Mouse (Mus musculus): ENCODE data around the gene Med7. TPM values are rescaled to one million over a fixed set of nuclear protein-coding genes. Genes with fewer than 3 reads are reported as not detected.

Med7 gene
- polyA plus RNA-seq, 2 experiments from 2014 or later, result 32.6 to 42.0 TPM

DNA sequence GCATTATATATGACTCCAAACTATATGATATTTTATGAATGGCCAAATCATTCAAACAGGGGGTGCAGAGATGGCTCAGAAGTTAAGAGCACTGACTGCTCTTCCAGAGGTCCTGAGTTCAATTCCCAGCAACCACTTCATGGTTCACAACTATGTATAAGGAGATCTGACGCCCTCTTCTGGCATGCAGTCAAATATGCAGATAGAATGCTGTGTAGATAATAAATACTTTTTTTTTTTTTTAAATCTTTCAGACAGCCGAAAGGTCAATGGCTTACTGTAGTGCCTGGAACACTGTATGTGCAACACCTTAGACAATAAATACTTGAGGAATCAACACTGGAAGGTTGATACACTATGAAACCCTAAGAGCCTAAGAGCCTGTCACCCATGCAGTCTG lies 6.6 kb upstream of the Med7 start:
- no peak for ATAC-seq

DNA sequence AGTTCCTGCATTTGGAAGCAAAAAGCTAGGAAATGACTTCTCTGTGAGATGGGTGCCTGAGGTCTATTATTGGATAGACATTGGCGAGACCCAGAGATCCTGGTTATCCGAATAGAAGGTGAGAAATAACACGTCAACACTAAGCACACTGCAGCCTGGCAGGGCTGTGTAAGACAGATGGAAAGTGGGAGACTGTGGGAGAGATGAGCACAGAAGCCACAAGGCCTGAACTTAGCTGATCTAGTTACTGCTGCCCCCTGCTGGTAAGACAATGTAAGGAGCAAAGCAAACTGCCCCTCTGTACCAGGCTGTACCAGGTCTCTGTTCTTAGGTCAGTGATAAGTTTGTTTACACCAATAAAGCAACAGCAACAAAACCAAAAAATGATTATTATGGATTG lies 5.6 kb upstream of the Med7 start:
- peak; percentile 97 for ATAC-seq

DNA sequence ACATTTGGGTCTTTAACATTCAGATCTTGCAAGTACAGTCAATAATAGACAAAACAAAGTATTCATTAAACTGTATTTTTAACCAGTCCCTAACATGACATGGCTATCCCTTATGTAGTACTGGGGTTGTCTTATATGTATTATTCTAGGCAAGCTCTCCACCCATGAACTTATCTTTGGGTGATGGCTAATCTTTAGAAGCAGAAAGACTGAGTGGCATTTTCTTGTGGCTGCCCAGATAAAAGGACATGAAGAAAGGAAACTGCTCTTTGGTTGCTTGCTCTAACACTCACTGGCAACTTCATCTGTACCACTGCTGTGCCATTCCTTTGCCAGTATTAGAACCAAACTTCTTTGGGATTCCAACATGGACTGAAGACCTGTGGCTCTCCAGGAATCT lies 1.4 kb upstream of the Med7 start:
- ATAC-seq, result no peak

DNA sequence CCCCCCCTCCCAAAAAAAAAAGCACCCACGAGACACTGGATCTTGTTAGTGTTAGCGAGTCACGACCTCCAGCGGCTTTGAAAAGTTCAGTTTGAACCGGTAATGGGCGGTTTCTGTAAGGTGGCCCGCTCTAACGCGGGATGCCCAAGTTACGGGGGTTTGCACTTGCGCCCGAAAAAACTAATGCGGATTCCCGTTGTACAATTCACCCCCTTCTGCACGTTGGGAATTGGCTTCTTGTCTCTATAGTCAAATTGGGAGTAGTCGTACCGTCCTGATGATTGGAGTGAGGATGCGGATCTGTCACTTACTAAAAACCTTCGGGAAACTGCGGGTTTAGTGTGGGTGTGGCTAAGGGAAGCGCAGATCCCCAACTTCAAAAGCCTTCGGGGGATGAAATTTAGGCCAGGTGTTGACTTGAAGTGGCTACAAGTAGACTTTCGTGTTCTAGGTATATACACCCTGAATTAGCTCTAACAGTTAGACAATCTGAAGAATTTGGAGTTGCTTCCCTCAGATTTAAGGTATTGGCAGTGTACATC lies 805 bp downstream of the Med7 start:
- ATAC-seq, result peak; percentile 63

DNA sequence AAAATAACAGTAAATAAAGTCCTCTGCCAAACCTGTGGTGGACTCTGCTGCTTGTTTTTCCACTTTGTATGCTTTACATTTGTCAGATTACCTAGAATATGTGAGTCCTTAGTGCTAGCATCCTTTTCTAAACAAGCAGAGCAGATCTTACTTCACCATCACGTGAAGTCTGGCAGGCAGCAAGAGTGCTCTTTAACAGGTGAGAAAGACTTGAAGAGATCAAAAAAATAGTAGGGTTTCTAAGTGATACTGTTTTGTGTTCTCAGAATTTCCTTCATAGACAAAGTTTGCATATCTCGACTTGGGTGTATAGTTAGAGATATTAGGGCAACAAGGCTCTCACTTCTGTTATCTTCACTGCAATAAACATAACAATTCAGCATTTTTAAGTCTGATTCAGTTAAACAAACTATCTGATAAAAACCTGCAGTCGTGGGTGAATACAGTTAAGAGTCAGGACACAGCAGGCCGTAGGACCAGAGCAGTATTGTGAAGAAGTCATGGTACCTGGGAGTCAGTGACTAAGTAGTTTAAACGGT lies 2.3 kb downstream of the Med7 start:
- ATAC-seq, result no peak

DNA sequence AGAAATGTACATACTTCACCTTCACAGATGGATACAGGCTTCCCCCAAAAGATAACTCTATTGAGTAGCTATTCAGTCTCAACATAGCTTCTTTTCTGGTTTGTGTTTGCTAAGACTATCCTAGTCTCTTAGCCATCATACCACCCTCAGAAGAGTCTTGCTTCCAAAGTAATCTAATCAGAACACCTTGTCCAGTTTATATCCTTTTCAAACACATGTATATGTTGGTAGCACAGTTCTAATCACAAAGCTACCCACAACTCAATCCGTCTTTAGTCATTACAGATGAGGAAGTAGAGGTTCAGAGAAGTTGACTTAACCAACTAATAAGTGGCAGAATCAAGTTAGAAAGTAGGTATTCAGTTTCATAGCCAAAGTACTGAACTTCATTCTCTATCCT lies 5.0 kb downstream of the Med7 start:
- no peak for ATAC-seq

DNA sequence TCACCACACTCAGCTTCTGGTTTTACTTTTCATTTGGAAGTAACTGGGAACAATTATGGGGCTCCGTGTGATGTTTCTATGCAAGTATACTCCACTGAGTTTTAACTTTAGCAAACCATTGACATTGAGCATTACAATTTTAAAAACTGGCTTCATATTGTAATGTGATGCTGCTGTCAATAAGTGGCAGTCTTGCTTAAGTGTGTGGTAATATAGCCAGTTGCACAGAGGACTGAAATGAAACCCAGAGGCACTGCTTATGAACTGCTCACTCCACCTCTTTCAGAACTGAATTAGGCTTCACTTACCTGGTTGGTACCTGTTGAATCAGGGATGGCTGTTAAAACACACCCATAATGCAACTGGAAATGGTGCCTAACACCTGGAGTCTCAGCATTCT lies 6.4 kb downstream of the Med7 start:
- peak; percentile 28 for ATAC-seq

DNA sequence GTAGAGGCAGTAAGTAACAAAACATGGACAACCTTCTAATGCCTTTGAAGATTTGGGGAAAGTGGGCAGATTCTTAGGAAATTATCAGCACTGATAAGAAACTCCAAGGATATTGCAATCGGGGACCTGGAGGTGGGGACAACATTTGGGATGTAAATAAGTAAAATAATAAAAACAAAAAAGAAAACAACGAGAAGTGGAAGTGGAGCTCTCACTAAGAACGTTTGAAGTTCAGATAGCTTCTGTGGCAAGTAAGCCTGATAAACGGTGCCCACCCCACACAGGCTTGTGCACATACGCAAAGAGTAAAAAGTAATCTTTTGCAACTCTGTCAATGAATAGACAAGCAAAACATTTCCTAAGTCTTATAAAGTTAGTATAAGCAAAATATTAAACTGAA lies 7.3 kb downstream of the Med7 start:
- no peak for ATAC-seq

DNA sequence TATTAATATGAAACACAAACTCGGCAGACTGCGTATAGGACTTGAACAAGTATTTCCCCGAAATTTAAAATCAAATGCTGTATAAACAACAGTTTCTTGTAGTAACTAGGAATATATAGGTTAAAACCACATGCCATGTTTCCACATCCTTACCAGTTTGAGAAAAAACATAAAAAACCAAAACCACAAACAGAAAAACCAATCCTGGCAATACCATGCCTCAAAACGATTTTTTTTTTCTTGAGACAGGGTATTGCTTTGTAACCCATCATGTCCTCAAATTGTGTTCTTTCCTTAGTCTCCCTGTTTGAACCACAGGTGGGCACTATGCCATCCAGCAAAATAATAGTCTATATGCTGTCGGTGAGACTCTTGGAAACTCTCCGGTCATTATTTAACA lies 9.4 kb downstream of the Med7 start:
- ATAC-seq, result no peak

DNA sequence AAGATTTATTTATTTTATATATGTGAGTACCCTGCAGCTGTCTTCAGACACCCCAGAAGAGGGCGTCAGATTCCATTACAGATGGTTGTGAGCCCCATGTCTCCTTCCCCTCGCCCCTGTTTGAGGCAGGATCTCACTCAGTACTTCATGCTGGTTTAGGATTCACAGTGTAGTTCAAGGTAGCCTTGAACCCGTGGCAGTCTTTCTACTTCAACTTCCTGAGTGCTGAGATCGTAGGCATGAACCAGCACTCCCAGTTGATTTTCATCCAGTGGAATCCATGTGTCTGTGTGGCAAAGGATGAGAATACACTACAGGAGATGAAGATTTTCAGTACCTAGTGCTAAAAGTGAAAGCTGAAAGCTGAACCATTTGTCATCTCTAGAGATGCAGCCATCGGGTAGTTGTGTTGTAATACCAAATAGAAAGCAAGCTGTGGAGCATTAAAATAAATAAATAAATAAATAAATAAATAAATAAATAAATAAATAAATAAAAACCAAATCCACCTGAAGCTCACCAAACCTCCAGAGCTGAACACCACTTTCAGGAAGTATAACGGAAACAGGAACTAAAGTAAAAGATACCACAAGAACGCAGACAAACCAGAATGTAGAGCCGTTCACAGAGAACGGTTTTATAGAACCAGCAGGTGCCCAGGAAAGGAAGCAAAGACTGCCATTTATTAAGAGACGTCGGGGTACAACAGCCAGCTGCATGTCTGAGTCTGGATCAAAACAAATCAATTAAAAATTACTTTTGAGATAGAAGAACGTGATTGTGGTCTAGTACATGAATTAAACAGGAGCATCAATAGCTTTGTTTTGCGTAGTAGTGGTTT lies 11.1 kb downstream of the Med7 start:
- ATAC-seq, result peak; percentile 74

DNA sequence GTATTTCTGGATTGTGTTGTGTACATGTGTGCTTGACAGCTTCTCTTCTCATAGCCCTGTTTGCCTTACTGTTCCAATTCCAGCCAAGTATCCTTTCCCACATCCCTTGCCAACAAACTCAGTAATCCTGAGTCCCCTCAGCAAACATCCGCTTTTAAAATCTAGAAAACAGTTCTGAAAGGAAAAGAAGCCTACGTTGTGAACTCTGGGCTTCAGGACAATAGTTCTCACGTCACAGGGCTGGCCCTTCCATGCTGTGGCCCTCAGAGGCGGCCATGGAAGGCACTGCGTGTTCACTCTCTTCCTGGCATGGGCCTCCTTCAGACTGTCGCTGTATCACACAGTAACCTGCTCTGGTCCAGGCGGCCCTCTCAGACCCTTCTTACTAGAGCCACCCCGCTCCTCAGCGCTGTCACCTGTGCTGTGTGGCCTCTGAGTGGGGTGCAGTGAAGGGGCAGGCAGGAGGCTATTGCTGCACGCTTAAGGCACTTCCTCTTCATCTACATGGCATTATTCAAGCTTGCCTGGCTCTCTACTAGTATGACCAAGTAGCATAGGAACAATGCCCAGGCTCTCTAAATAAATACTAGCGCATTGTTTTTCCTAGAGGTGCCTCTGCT lies 12.8 kb downstream of the Med7 start:
- ATAC-seq, result no peak

DNA sequence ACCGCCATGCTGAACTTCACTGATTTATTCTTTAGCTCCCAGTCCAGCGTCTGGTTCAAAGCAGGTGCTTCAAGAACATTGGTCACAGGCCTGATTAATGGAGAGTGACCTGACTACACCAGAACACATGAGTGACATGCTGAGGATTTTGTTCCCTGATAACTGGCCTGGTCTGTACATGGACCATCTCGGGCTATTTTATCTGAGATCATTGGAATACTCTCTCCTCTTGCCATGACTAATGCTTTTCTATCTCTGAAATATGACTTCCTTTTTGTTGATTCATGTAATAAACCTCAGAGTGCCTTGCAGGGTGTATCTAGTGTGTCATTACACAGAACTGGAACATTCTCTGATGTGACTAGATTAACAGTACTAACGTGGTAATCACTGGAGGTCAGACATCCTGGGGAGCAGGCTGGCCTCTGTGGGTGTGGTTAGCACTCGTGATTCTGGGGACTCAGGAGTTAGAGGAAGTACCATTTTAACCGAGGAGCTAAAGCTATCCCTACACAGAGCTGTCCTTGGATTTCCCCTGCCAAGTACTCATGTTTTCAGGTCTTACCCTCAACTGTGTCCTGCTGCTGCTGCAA lies 17.8 kb downstream of the Med7 start, which contains the start of gene Havcr2:
TSS of gene Havcr2 (plus strand) at position 483 of the 593 bp plus-strand sequence.
- ATAC-seq, result peak; percentile 54

DNA sequence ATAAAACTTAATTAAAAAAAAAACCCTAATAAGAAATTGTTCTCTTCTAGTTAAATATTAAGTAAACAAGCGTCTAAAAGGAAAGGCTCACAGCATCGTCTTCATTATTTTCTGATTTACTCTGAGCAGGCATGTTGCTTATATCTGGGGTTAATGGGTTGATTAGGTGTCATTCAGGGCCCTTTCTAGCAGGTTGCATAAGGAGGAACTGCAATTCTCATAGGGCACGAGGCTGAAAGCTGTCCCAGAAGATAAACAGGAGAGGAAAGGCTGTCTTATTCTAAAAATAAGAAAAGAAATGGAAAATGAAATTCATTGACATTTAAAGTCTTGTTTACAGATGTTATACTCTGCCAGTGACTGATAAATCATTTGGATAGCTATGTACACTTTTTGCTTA lies 23.2 kb downstream of the Med7 start:
- no peak for ATAC-seq

DNA sequence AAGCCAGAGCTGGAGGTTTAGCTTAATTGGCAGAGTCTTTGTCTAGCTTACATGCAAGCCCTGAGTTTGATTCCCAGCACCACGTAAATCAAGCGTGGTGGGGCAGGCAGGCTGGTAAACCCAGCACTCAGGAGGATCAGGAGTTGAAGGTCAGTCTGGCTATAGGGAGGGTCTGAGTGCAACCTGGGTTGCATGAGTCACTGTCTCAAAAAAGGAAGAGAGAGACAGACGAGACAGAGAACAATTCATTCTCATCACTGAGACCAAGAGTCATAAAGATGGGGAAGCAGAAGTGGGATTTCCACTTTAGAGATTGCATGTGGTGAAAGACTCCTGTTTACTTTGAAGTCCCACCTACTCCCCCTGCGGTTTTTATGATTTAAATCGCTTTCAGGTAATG lies 24.6 kb downstream of the Med7 start:
- no peak for ATAC-seq

DNA sequence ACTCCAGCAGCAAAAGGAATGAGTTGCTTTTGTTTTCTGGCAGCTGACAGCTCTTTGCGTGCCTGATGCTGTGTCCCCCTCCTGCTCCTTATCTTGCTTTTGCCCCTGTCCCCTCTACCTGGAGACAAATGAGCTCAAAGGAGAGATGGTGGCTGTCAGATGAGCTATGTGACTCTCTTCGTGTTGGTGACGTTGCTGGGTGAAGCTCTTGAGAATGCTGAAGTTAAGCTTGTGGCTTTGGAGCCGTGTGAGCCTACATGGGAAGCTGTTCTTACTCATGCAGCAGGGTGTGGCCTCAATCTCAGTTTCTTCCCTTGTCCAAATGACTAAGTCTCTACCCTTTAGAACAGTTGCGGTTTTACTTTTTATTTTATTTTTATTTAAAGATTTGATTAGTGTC lies 25.2 kb downstream of the Med7 start:
- peak; percentile 61 for ATAC-seq

DNA sequence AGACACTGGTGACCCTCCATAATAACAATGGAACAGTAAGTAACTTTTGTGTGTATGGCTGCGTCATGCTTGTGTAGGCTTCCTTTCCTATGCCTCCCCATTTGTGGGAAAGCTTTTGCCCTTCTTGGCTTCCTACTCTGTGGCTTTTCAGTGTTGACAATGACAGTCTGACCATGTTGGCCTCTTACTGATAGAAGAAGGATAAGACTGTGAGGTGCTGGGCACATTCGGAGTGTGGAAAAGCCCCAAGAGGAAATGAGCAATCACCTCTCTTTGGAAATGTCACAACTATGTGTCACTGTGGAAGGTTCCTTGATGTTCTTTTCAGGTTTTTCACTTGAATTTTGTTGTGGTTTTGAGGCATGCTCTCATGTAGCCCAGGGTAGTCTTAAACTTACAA lies 30.2 kb downstream of the Med7 start:
- ATAC-seq, result peak; percentile 66

DNA sequence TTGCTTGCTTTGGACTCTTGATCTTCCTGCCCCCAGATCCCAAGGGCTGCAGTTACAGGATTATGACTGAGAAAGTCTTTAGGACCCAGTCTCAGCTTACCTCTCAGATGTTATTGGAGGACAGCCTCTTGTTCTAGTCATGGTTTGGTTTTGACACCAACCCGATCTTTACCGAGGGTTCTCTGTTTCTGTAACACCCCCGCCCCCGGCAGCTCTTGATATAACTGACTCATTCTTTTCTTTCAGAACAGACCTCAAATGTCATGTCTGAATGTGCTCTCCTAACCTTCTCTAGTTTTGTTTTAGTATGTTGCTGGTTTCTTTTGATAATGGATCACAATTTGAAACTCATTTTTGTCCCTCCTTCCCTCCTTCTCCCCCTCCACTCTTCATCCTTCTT lies 37.5 kb downstream of the Med7 start:
- peak; percentile 78 for ATAC-seq

DNA sequence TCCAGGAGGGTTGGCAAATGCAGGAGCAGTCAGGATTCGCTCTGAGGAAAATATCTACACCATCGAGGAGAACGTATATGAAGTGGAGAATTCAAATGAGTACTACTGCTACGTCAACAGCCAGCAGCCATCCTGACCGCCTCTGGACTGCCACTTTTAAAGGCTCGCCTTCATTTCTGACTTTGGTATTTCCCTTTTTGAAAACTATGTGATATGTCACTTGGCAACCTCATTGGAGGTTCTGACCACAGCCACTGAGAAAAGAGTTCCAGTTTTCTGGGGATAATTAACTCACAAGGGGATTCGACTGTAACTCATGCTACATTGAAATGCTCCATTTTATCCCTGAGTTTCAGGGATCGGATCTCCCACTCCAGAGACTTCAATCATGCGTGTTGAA lies 42.6 kb downstream of the Med7 start:
- ATAC-seq, result no peak

DNA sequence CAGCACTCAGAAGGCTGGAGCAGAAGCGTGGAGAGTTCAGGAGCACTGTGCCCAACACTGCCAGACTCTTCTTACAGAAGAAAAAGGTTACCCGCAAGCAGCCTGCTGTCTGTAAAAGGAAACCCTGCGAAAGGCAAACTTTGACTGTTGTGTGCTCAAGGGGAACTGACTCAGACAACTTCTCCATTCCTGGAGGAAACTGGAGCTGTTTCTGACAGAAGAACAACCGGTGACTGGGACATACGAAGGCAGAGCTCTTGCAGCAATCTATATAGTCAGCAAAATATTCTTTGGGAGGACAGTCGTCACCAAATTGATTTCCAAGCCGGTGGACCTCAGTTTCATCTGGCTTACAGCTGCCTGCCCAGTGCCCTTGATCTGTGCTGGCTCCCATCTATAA lies 43.8 kb downstream of the Med7 start:
- ATAC-seq, result no peak

DNA sequence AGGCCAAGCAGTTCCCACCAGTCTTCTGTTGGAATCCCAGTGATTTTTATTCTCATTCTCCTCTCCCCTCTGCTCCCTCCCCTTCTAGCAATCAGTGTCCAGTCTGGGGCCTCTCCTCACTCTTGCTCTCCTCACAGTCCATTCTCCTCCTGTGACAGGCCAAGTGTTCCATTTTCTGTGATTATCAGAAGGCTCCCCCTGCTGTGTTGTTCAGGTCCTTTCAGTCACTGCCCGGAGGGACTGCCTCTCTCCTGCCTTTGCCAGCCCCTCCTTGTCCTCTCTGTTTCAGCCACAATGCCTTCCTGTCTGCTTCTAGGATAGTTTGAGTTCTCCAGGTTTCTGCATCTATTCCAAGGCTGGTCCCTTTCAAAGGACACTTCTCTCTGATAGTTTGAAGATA lies 51.5 kb downstream of the Med7 start:
- ATAC-seq, result no peak

DNA sequence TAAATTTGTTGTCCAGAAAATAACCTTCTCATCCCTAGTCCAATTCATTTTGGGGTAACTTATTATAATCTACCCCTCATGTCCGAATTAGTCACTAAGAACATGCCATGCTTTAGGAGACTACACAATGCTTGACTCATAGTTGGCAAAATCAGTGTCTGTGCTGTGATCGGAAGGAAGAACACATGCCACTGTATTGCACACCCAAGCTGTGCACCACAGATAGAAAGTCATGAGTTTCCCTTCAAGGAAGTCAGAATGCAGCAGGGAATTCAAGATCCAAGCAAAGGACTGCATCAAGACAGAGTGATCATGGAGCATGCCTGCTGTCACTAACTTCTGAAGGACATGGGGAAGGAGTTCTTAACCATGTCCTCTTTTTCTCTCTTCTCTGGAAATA lies 51.9 kb downstream of the Med7 start:
- ATAC-seq, result no peak

Measured in CD4-positive, CD25-positive, alpha-beta regulatory T cell, adult 4 months (primary cell).